ENCODE assay signal across 24 mouse cellular contexts in genomic region chr13:41067618-41068017, GRCm38 (mm10). TPM values are rescaled to one million over a fixed set of nuclear protein-coding genes. Genes with fewer than 3 reads are reported as not detected.
DNase-seq lines count a peak whose midpoint lies in the region; TF ChIP-seq lines count a peak whose summit lies in the region.
"Had no signal": no experiment of that assay in that cellular context is flagged by ENCODE, and none has a peak within 500 bp of the region (broad histone marks: within the 10 kb centered on the region; RNA-seq: fewer than 3 reads in every experiment).

No protein-coding gene starts in this region.

- peak; percentile 23 for DNase-seq in heart, adult 11 months
- DNase-seq in heart, postnatal 25 days (ENCODE audit: low spot score), result no peak
- DNase-seq in CH12.LX (ENCODE audit: extremely low read depth) (no peak), MEL (ENCODE audit: low read depth, low spot score) (no peak)
- no peak for DNase-seq in cerebellum, adult 8-10 months
- DNase-seq: adrenal gland, adult 2 months; adrenal gland, postnatal 10 days; adrenal gland, postnatal 25 days; B cell, adult 2 months; cerebellum, adult 11 months; cerebellum, adult 18-20 months; cerebellum, adult 9-10 months; cerebellum, postnatal 25 days; forebrain, postnatal 0 days had no signal

- H3K27ac ChIP-seq in CH12.LX (ENCODE audit: insufficient read depth, low read depth), result no peak overlapping the region
- H3K27ac ChIP-seq in MEL (ENCODE audit: control insufficient read depth, low read depth, low read length), result no peak overlapping the region
- H3K27ac ChIP-seq: embryonic facial prominence, embryonic 10.5 days; embryonic facial prominence, embryonic 12.5 days; forebrain, embryonic 13.5 days; forebrain, embryonic 15.5 days had no signal

- intact Hi-C loops in heart, postnatal 25 days (cut with DNase I), result no loop called here

- no peak for TF ChIP-seq POLR2A in CH12.LX (IDR thresholded peaks at IDR 0.05; ENCODE audit: low read depth, low read length)
- TF ChIP-seq POLR2A in MEL (IDR thresholded peaks at IDR 0.05; ENCODE audit: control insufficient read depth in 1 of 2, insufficient read depth in 1 of 2, low read depth in 1 of 2, low read length in 2 of 2, poor library complexity in 1 of 2), result no peak

- H3K79me2 ChIP-seq in CH12.LX (replicated peaks; ENCODE audit: control insufficient read depth, extremely low read depth, insufficient read depth, poor library complexity, severe bottlenecking) (no peaks in the 10 kb centered on the region), MEL (ENCODE audit: control insufficient read depth, insufficient read depth, low read length, poor library complexity) (no peaks in the 10 kb centered on the region)

- H3K27me3 ChIP-seq in CH12.LX (replicated peaks) (no peaks in the 10 kb centered on the region), MEL (ENCODE audit: control insufficient read depth in 1 of 2, insufficient read depth in 2 of 2, low read length in 2 of 2) (peaks cover 0 to under 1% of the 10 kb centered on the region in 2 experiments; a peak in 3 of 4 replicates)
- H3K27me3 ChIP-seq: embryonic facial prominence, embryonic 12.5 days; forebrain, embryonic 13.5 days; forebrain, embryonic 15.5 days had no signal

- H3K9ac ChIP-seq in CH12.LX (ENCODE audit: insufficient read depth, low read depth), result no peak overlapping the region
- H3K9ac ChIP-seq in MEL (ENCODE audit: control insufficient read depth, low read depth, low read length, poor library complexity, severe bottlenecking), result no peak overlapping the region
- H3K9ac ChIP-seq: embryonic facial prominence, embryonic 12.5 days; forebrain, embryonic 13.5 days; forebrain, embryonic 15.5 days; forebrain, postnatal 0 days had no signal

- H3K36me3 ChIP-seq in CH12.LX (replicated peaks in 1 of 2; ENCODE audit: control insufficient read depth in 1 of 2, insufficient read depth in 1 of 2, low read length in 1 of 2) (no peaks in the 10 kb centered on the region), MEL (ENCODE audit: control insufficient read depth in 1 of 2, insufficient read depth in 2 of 2, low read length in 2 of 2) (no peaks in the 10 kb centered on the region)
- H3K36me3 ChIP-seq: embryonic facial prominence, embryonic 10.5 days; embryonic facial prominence, embryonic 12.5 days; forebrain, embryonic 15.5 days; G1E had no signal

- H3K4me3 ChIP-seq in CH12.LX (replicated peaks in 1 of 3; ENCODE audit: low read depth in 2 of 3, low read length in 2 of 3, poor library complexity in 1 of 3), result no peak overlapping the region
- H3K4me3 ChIP-seq in MEL (ENCODE audit: control insufficient read depth in 1 of 2, insufficient read depth in 1 of 2, low read depth in 2 of 2, low read length in 2 of 2), result no peak overlapping the region
- H3K4me3 ChIP-seq: embryonic facial prominence, embryonic 10.5 days; embryonic facial prominence, embryonic 12.5 days; forebrain, embryonic 13.5 days; forebrain, embryonic 15.5 days had no signal

- in situ Hi-C loops in CH12.LX (cut with MboI; ENCODE audit: low pct_ligation_motif_present, low pct_unique_long_range_greater_than_20kb, low sequenced_read_pairs), result no loop called here

- TF ChIP-seq EP300 in CH12.LX (IDR thresholded peaks at IDR 0.05; ENCODE audit: low read length), result no peak
- no peak for TF ChIP-seq EP300 in MEL (IDR thresholded peaks at IDR 0.05; ENCODE audit: low read depth in 1 of 2, low read length in 2 of 2)

- TF ChIP-seq CTCF in CH12.LX (conservative IDR thresholded peaks at IDR 0.05 in 1 of 2, IDR thresholded peaks at IDR 0.05 in 1 of 2; ENCODE audit: low read depth in 2 of 2, low read length in 2 of 2) (no peak), MEL (IDR thresholded peaks at IDR 0.05 in 2 of 3, conservative IDR thresholded peaks at IDR 0.05 in 1 of 3; ENCODE audit: control insufficient read depth in 1 of 3, insufficient read depth in 1 of 3, low read depth in 2 of 3, low read length in 3 of 3, poor library complexity in 1 of 3, severe bottlenecking in 1 of 3) (no peak)

- H3K4me1 ChIP-seq in CH12.LX (ENCODE audit: control insufficient read depth in 1 of 2, insufficient read depth in 2 of 2) (no peaks in the 10 kb centered on the region), MEL (ENCODE audit: control insufficient read depth in 1 of 2, insufficient read depth in 2 of 2, low read length in 2 of 2) (no peaks in the 10 kb centered on the region)
- H3K4me1 ChIP-seq: embryonic facial prominence, embryonic 10.5 days; embryonic facial prominence, embryonic 12.5 days; forebrain, embryonic 13.5 days; forebrain, embryonic 15.5 days had no signal

- dilution Hi-C loops in CH12.LX (cut with MboI; ENCODE audit: extremely low pct_ligation_motif_present, extremely low pct_unique_long_range_greater_than_20kb, low sequenced_read_pairs), result no loop called here

- no peak overlapping the region for H3K4me2 ChIP-seq in CH12.LX (ENCODE audit: insufficient read depth, low read depth, poor library complexity, severe bottlenecking)
- H3K4me2 ChIP-seq: embryonic facial prominence, embryonic 12.5 days; forebrain, embryonic 13.5 days; forebrain, embryonic 15.5 days had no signal

- TF ChIP-seq RAD21 in CH12.LX (IDR thresholded peaks at IDR 0.05; ENCODE audit: low read depth, low read length) (no peak), MEL (IDR thresholded peaks at IDR 0.05; ENCODE audit: low read depth, low read length) (no peak)

- H3K9me3 ChIP-seq in CH12.LX (replicated peaks; ENCODE audit: low read length), result no peaks in the 10 kb centered on the region
- no peaks in the 10 kb centered on the region for H3K9me3 ChIP-seq in MEL (replicated peaks; ENCODE audit: insufficient read depth, low read length)
- H3K9me3 ChIP-seq: embryonic facial prominence, embryonic 10.5 days; embryonic facial prominence, embryonic 12.5 days; forebrain, embryonic 13.5 days; forebrain, embryonic 15.5 days; G1E had no signal

TF ChIP-seq in CH12.LX, 34 proteins besides CTCF, POLR2A, EP300 and RAD21:
- peak; percentile 74 for TF ChIP-seq MAFK (IDR thresholded peaks at IDR 0.05; ENCODE audit: insufficient replicate concordance, low read length)
- TF ChIP-seq PAX5 (IDR thresholded peaks at IDR 0.05; ENCODE audit: low read length), result no peak

TF ChIP-seq in MEL, 35 proteins besides CTCF, POLR2A, EP300 and RAD21:
- TF ChIP-seq MAFK (IDR thresholded peaks at IDR 0.05; ENCODE audit: borderline replicate concordance, low read depth, low read length) (0 out of 2 replicates have a peak, but pooled peaks have one; percentile 33), USF2 (IDR thresholded peaks at IDR 0.05; ENCODE audit: borderline replicate concordance in 1 of 2, insufficient read depth in 1 of 2, low read depth in 1 of 2, low read length in 2 of 2) (no peak)
TF ChIP-seq in MEL: peak in this region for 1.

RNA-seq across cellular contexts. Expression of gene Mak, which starts 11.9 kb away (rescaled TPM):
- total RNA-seq in heart, postnatal 25 days (2021), result not detected
- not detected in 2 replicates for total RNA-seq in CH12.LX (2012; rRNA removed)
- total RNA-seq in CH12.LX (2014; rRNA removed), result not detected in 2 replicates
- not detected in 2 replicates for polyA plus RNA-seq in CH12.LX (2012; ENCODE audit: insufficient read length, low read depth)
- not detected in 2 replicates for total RNA-seq in MEL (2012; rRNA removed)
- polyA plus RNA-seq in MEL (2012; ENCODE audit: insufficient read depth in 1 of 2, insufficient read length in 2 of 2, low read depth in 1 of 2, low replicate concordance in 2 of 2, missing spikeins in 1 of 2), result not detected
- total RNA-seq: adrenal gland, postnatal 25 days had no signal
- polyA plus RNA-seq: G1E had no signal

RNA-seq across cellular contexts. Expression of gene Gcm2, which starts 43.2 kb away (rescaled TPM):
- not detected for total RNA-seq in heart, postnatal 25 days (2021)
- total RNA-seq in CH12.LX (2012; rRNA removed) (1.4 and 2.4 TPM in 2 replicates), CH12.LX (2014; rRNA removed) (8.0 and 8.7 TPM in 2 replicates), MEL (2012; rRNA removed) (not detected in 2 replicates)
- polyA plus RNA-seq in CH12.LX (2012; ENCODE audit: insufficient read length, low read depth) (7.2 and 9.0 TPM in 2 replicates), MEL (2012; ENCODE audit: insufficient read depth in 1 of 2, insufficient read length in 2 of 2, low read depth in 1 of 2, low replicate concordance in 2 of 2, missing spikeins in 1 of 2) (not detected)
- total RNA-seq: adrenal gland, adult 2 months; adrenal gland, postnatal 10 days; adrenal gland, postnatal 25 days; adrenal gland, postnatal 4 days; forebrain, postnatal 0 days; G1E had no signal
- polyA plus RNA-seq: adrenal gland, adult 2 months; brain, embryonic 14.5 days; cortical plate, adult 2 months; forebrain, embryonic 11.5 days; forebrain, embryonic 13.5 days; forebrain, embryonic 15.5 days; forebrain, postnatal 0 days; G1E had no signal

RNA-seq across cellular contexts. Expression of gene Sycp2l, which starts 46.5 kb away (rescaled TPM):
- not detected for total RNA-seq in heart, postnatal 25 days (2021)
- total RNA-seq in CH12.LX (2012; rRNA removed) (0.21 TPM in 1 of 2 replicates, not detected in the other), CH12.LX (2014; rRNA removed) (0.36 and 1.0 TPM in 2 replicates), MEL (2012; rRNA removed) (not detected in 2 replicates)
- polyA plus RNA-seq in CH12.LX (2012; ENCODE audit: insufficient read length, low read depth) (1.3 and 1.9 TPM in 2 replicates), MEL (2012; ENCODE audit: insufficient read depth in 1 of 2, insufficient read length in 2 of 2, low read depth in 1 of 2, low replicate concordance in 2 of 2, missing spikeins in 1 of 2) (not detected)
- total RNA-seq: adrenal gland, adult 2 months; adrenal gland, postnatal 10 days; adrenal gland, postnatal 25 days; adrenal gland, postnatal 4 days; forebrain, postnatal 0 days; G1E had no signal
- polyA plus RNA-seq: adrenal gland, adult 2 months; brain, embryonic 14.5 days; CD4-positive, CD25-positive, alpha-beta regulatory T cell, adult 4 months; forebrain, embryonic 11.5 days; forebrain, embryonic 15.5 days; forebrain, postnatal 0 days; G1E had no signal

RNA-seq across cellular contexts. Expression of gene Tmem14c, which starts 51.5 kb away (rescaled TPM):
- 100 to 1,000 TPM; 188 to 203 TPM for total RNA-seq in heart, postnatal 25 days (2021)
- total RNA-seq in CH12.LX (2012; rRNA removed) (140 and 182 TPM in 2 replicates), CH12.LX (2014; rRNA removed) (168 and 183 TPM in 2 replicates), MEL (2012; rRNA removed) (260 and 319 TPM in 2 replicates)
- polyA plus RNA-seq in CH12.LX (2012; ENCODE audit: insufficient read length, low read depth) (178 and 183 TPM in 2 replicates), MEL (2012; ENCODE audit: insufficient read depth in 1 of 2, insufficient read length in 2 of 2, low read depth in 1 of 2, low replicate concordance in 2 of 2, missing spikeins in 1 of 2) (100 to 1,000 TPM in 1 of 2 experiments, not detected in 1; 294 TPM)
